Mouse (Mus musculus): Measurements from ENCODE around the gene Henmt1.

GRCm38 (mm10) chr3:108961655-108962054 lies 22.0 kb downstream of the Henmt1 start:
- no peak for TF ChIP-seq POLR2A (IDR thresholded peaks at IDR 0.05; ENCODE audit: borderline replicate concordance, control insufficient read depth, low read depth, low read length)
- no peak for TF ChIP-seq CTCF (IDR thresholded peaks at IDR 0.05; ENCODE audit: control insufficient read depth, insufficient read depth, low read length)
